Mouse (Mus musculus) G1E (cell line): ENCODE results near the gene Klhl12. TPM values are rescaled to one million over a fixed set of nuclear protein-coding genes. Genes with fewer than 3 reads are reported as not detected.

Experiments used
- ATAC-seq: 2 replicates; pipeline ENCODE4 v1.8.0; 2016; ENCODE audit warnings: mild to moderate bottlenecking; ENCODE audit not compliant: insufficient number of reproducible peaks, poor library complexity, low FRiP score, severe bottlenecking; ENCODE audit errors: extremely low read depth
- DNase-seq: peaks from one replicate; pipeline ENCODE4 v3.0.0; 2012; ENCODE audit warnings: low spot score
- H3K27me3 ChIP-seq: 2 replicates; pipeline ENCODE4 v1.6.1; 2012; ENCODE audit warnings: mild to moderate bottlenecking, low read length, inconsistent platforms; ENCODE audit not compliant: insufficient read depth
- H3K36me3 ChIP-seq: replicated peaks from 2 replicates; pipeline ENCODE3; 2012; ENCODE audit warnings: mild to moderate bottlenecking, inconsistent platforms
- H3K4me1 ChIP-seq: 2 replicates; pipeline ENCODE4 v1.6.1; 2012; ENCODE audit warnings: low read depth, low read length, inconsistent platforms, mixed read lengths; ENCODE audit not compliant: insufficient read depth
- H3K4me3 ChIP-seq: 2 replicates; pipeline ENCODE4 v1.5.1; 2012; ENCODE audit warnings: low read depth, mild to moderate bottlenecking, inconsistent platforms, low read length, moderate library complexity, mixed read lengths
- H3K9me3 ChIP-seq: replicated peaks from 2 replicates; pipeline ENCODE4 v1.6.1; 2012; ENCODE audit warnings: inconsistent platforms
- CTCF ChIP-seq: IDR thresholded peaks from 2 replicates; pipeline ENCODE4 v1.5.1; 2012; ENCODE audit warnings: low read depth, low read length, inconsistent platforms, mixed read lengths
- GATA1 ChIP-seq: IDR thresholded peaks from 2 replicates; pipeline ENCODE4 v1.6.1; 2012; ENCODE audit warnings: borderline replicate concordance, low read length, inconsistent platforms, mixed read lengths
- GATA2 ChIP-seq: IDR thresholded peaks from 2 replicates; pipeline ENCODE4 v1.6.1; 2012; ENCODE audit warnings: low read depth, low read length, inconsistent platforms, borderline replicate concordance
- POLR2AphosphoS5 ChIP-seq: IDR thresholded peaks from 2 replicates; pipeline ENCODE4 v1.6.1; 2012; ENCODE audit warnings: low read depth, low read length, inconsistent platforms; ENCODE audit not compliant: insufficient replicate concordance
- TAL1 ChIP-seq: conservative IDR thresholded peaks from 2 replicates; pipeline ENCODE4 v1.6.1; 2012; ENCODE audit warnings: low read depth, low read length, inconsistent platforms, mixed read lengths
- polyA plus RNA-seq: library from polyadenylated mRNA; stranded (reverse); fragments of >175 nt; gene quantifications from 2 replicates; pipeline ENCODE4 v1.2.3, GENCODE M21; 2012
- total RNA-seq, 2 experiments: library from RNA; stranded (forward) in 1 of 2; stranded (reverse) in 1 of 2; fragments of 200-1000 nt in 1 of 2; fragments of >200 nt in 1 of 2; fragmentation: Nextera tagmentation in 1 of 2; gene quantifications; 2 replicates each; pipeline ENCODE4 v1.2.3; 2014 to 2017

The Klhl12 gene
- total and polyA plus RNA-seq, 3 experiments, result 4.8 to 42.8 (median 39.0) TPM

GRCm38 (mm10) chr1:134414501-134415167, 40.7 kb upstream of the Klhl12 start:
- H3K27me3 ChIP-seq, result no peaks in the 10 kb centered on the region
- H3K4me1 ChIP-seq, result peaks cover 52% of the 10 kb centered on the region
- DNase-seq (no peak), ATAC-seq (no peak)
- H3K9me3 ChIP-seq, result no peaks in the 10 kb centered on the region
- H3K4me3 ChIP-seq, result peak overlapping the region; percentile 82
- TF ChIP-seq GATA1 (no peak), CTCF (no peak), POLR2AphosphoS5 (no peak), TAL1 (no peak), GATA2 (no peak)
- H3K36me3 ChIP-seq, result peaks cover 65% of the 10 kb centered on the region

GRCm38 (mm10) chr1:134415168-134415831, 40.0 kb upstream of the Klhl12 start, which contains the start of gene Adipor1:
TSS of gene Adipor1 (plus strand) at chr1:134415378.
- DNase-seq (peak; percentile 96), ATAC-seq (peak; percentile 98)
- TF ChIP-seq POLR2AphosphoS5 (no peak), GATA2 (no peak), CTCF (no peak), GATA1 (no peak), TAL1 (no peak)
- Histone ChIP-seq H3K4me1 (peaks cover 58% of the 10 kb centered on the region), H3K9me3 (no peaks in the 10 kb centered on the region), H3K27me3 (no peaks in the 10 kb centered on the region), H3K4me3 (peak within 1 kb of the TSS; percentile 82), H3K36me3 (peaks cover 65% of the 10 kb centered on the region)

- H3K4me1 ChIP-seq, result peaks cover 81% of the 10 kb centered on the region
- no peaks in the 10 kb centered on the region for H3K27me3 ChIP-seq
- H3K9me3 ChIP-seq, result no peaks in the 10 kb centered on the region
- no peak overlapping the region for H3K4me3 ChIP-seq
- H3K36me3 ChIP-seq, result peaks cover 63% of the 10 kb centered on the region
- DNase-seq, result no peak
- no peak for ATAC-seq
- TF ChIP-seq GATA2, result no peak
- no peak for TF ChIP-seq POLR2AphosphoS5
- TF ChIP-seq GATA1, result no peak
- no peak for TF ChIP-seq TAL1
- TF ChIP-seq CTCF, result no peak
These were observed 36.8 kb upstream of the Klhl12 start for GRCm38 (mm10) chr1:134418414-134418975.

- TF ChIP-seq CTCF, result no peak
- no peak for TF ChIP-seq GATA1
- TF ChIP-seq TAL1, result no peak
- ATAC-seq (no peak), DNase-seq (no peak)
- Histone ChIP-seq H3K27me3 (no peaks in the 10 kb centered on the region), H3K4me3 (no peak overlapping the region), H3K9me3 (no peaks in the 10 kb centered on the region), H3K36me3 (peaks cover 69% of the 10 kb centered on the region), H3K4me1 (peaks cover 85% of the 10 kb centered on the region)
These were observed 36.2 kb upstream of the Klhl12 start for GRCm38 (mm10) chr1:134419176-134419575.

- Histone ChIP-seq H3K4me1 (peaks cover 85% of the 10 kb centered on the region), H3K4me3 (no peak overlapping the region), H3K36me3 (peaks cover 76% of the 10 kb centered on the region), H3K27me3 (no peaks in the 10 kb centered on the region), H3K9me3 (no peaks in the 10 kb centered on the region)
- no peak for TF ChIP-seq TAL1
- TF ChIP-seq GATA1, result no peak
- TF ChIP-seq CTCF, result no peak
- DNase-seq, result no peak
- ATAC-seq, result no peak
These were observed 35.4 kb upstream of the Klhl12 start for GRCm38 (mm10) chr1:134419751-134420458.

- no peaks in the 10 kb centered on the region for H3K9me3 ChIP-seq
- peaks cover 94% of the 10 kb centered on the region for H3K4me1 ChIP-seq
- no peak for ATAC-seq
- DNase-seq, result no peak
- peaks cover 91% of the 10 kb centered on the region for H3K36me3 ChIP-seq
- no peaks in the 10 kb centered on the region for H3K27me3 ChIP-seq
- H3K4me3 ChIP-seq, result peak overlapping the region; percentile 36; the same call in 1 of the 2 replicates
- TF ChIP-seq POLR2AphosphoS5, result no peak
- TF ChIP-seq CTCF, result no peak
- no peak for TF ChIP-seq GATA2
- no peak for TF ChIP-seq TAL1
- no peak for TF ChIP-seq GATA1
These were observed 31.4 kb upstream of the Klhl12 start for GRCm38 (mm10) chr1:134423911-134424310.
